Mouse (Mus musculus) ES-E14 (cell line): Measurements from ENCODE around the gene Trmt1l.

Source experiments
- CHD2 ChIP-seq: IDR thresholded peaks from 2 replicates; pipeline ENCODE4 v1.6.1; 2014; ENCODE audit warnings: mild to moderate bottlenecking, low read depth, low read length, inconsistent platforms
- HCFC1 ChIP-seq: IDR thresholded peaks from 2 replicates; pipeline ENCODE4 v1.6.1; 2012; ENCODE audit warnings: low read length, inconsistent platforms, borderline replicate concordance; ENCODE audit not compliant: insufficient read depth
- ZC3H11A ChIP-seq: IDR thresholded peaks from 2 replicates; pipeline ENCODE4 v1.6.1; 2012; ENCODE audit warnings: low read depth, mild to moderate bottlenecking, inconsistent platforms, low read length, borderline replicate concordance

- no peak for TF ChIP-seq CHD2
- TF ChIP-seq ZC3H11A: no peak
- peak; percentile 31; the same call in 1 of the 2 replicates for TF ChIP-seq HCFC1
Observed at GRCm38 (mm10) chr1:151500531-151501361, 72.4 kb downstream of the Trmt1l start, which contains the start of gene Rnf2.
